Mouse (Mus musculus) thymus, postnatal 25 days (tissue): ENCODE measurements around the gene Gm21973.

ENCODE experiments used
- DNase-seq: peaks from one replicate; pipeline ENCODE4 v3.0.0; 2022

Gene Gm21973

DNA sequence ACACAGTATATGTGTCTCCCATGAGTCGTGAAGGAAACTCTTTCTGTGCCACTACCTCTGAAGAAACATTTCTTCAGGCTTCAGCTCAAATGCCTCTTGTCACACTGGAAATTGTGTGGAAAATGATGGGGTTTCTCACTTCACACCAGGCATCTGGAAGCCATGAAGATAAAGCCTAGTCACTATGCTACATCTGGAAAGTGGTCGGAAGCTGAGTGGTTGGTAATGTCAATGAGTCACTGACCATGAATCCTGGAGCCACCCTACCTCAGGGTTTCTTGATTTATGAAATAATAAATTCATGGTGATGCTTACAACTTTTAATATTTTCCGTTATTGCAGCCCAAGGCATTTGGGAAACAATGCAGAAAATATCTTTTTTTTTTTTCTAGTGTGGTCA lies 84.7 kb downstream of the Gm21973 start:
- DNase-seq = no peak

DNA sequence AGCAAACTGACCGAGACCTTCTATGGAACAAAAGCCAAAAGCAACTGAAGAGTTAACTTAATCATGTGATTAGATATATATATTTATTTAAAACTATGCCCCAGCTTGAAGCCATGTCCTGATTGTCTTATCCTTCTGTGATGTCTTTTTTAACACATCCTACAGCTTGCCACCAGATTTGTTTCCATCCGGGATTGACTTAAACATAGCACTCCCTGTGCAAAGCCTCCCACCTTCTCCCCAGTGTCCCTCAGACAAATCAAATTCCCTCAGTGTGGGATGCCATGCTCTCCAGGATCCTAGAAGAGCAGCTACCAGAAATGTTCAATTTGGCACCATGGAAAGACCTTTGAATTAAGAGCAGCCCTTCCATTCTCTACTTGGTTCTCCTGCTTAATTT lies 85.7 kb downstream of the Gm21973 start:
- DNase-seq = no peak

DNA sequence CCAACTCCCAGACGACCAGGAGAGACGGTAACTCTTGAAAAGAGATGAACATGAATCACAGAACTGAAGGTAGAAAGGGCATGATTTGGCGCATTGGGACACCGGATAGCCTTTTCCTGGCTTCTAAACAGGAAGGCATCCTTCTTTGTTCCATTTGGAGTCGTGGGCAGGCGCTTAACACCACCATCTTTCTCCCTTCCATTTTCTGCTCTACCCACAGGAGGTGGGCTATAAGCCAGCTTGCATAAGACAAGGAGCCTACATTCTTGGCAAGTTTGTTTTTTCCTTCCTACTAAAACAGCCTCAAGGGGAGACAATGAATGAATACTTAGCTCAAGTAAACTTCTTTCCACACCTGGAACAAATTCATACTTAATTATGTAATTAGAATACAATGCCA lies 88.5 kb downstream of the Gm21973 start:
- DNase-seq = no peak

DNA sequence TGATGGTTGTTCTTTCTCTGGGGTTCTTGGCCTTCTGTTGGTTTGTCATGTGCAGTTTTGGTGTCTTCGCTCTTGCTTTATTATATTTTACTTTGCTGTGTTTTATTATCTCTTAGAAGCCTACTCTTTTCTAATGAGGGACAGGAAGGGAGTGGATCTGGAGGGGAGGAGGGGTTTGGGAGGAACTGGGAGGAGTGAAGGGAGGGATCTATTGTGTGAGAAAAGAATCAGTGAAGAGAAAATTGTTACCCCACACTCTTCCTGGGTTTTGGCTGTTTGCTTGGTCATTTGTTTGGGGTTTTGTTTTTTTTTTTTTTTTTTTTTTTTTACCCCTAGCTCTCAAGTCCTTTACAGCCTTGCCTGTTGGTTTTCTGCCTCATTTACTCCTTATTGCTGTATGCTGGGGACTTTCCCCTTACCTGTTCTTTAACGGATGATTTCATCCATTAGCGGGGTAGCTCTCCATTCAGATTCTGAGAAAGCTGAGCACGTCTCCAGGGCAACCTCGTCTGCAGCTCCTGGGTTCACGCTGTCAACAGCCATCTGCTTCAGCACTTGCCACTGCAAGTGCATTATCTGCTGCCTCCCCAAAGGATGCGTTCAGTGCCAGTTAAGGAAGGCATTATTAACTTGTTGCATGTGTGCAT lies 96.1 kb downstream of the Gm21973 start:
- no peak for DNase-seq

DNA sequence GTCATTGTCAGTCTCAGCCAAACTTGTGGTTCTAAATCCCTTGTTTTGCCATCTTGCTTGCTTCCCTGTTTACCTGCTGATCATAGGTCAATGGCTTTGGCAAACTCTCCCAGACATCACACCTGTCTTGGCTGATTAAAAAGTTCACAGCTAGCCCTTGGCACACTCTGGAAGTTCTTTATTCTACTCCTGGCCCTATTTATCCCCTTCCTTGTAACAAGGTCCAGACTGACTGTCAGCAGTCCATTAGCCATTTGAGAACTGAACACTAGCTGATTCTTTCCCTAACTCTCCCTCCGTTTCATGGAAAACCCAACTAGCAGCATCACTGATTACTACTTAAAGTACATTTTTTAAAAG lies 96.6 kb downstream of the Gm21973 start:
- DNase-seq = no peak
